Mouse (Mus musculus): ENCODE measurements around the gene Olfr472. TPM values are rescaled to one million over a fixed set of nuclear protein-coding genes. Genes with fewer than 3 reads are reported as not detected.

The Olfr472 gene
- not detected in 2 replicates for polyA plus RNA-seq (2012; rRNA removed)

DNA sequence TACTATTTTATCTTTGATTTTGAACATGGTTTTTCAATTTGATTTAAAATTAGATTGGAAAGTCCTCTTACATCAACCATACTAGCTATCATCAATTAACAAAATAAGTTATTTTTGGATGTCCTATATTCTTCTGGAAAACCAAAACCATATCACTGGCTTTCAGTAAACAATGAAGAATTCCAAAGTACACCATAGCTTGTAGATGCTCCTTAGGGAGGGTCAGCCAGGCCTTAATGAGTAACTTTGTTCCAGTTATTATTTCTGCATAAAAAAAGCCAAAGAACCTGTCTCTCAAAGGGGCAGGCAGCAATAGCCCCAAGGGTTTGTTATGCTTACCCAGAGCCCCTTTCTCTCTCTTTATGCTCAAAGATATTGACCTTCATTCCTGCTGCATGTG, at the start of gene Olfr472:
Gene Olfr472, plus strand, starts transcription at position 301 of the 400 bp plus-strand sequence.

DNA sequence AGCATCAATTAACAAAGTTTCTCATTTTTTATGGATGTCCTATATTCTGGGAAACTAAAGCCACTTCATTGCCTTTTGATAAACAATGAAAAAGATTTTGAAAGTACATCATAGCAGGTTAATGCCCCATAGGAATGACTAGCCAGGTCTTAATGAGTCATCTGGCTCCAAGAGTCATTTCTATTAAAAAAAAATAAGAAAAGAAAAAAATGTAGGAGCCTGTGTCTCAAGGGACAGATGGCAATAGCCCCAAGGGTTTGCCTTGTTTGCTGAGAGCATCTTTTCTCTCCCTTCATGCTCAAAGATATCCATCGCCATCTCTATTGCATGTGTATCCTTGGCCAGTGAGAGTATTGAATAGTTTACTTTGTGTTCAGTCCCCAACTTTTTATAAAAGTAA, 32.4 kb downstream of the Olfr472 start, which contains the start of gene Olfr473:
Gene Olfr473, plus strand, starts transcription at position 301 of the 400 bp plus-strand sequence.

DNA sequence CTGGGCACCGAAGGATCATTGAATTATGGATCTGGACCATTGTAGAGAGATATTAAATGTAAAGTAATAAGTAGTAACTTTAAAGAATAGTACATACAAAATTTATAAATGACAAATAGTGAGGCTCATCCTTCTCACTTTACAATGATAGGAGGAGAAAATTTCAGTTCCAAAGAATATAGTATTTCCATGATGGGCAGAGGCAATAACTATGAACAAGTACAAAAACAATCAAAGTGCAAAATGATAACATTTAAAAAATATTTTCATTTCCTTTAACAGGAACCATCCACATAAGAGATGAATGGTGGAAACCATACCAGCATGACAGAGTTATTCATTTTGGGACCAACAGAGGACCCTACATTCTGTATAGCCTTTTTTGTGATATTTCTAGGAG, 56.6 kb downstream of the Olfr472 start, which contains the start of gene Olfr474:
Gene Olfr474, plus strand, starts transcription at position 301 of the 400 bp plus-strand sequence.

Other genes with a start within 250 kb of the Olfr472 start
- 0.09 and 0.11 TPM in 2 replicates for gene Cyb5r2, start 139.9 kb upstream of the Olfr472 start, polyA plus RNA-seq (2012; rRNA removed)
- gene Ovch2, start 96.7 kb upstream of the Olfr472 start, polyA plus RNA-seq (2012; rRNA removed), result not detected in 2 replicates
- gene Olfr467, start 85.6 kb upstream of the Olfr472 start, polyA plus RNA-seq (2012; rRNA removed), result not detected in 2 replicates
- gene Olfr469, start 72.4 kb upstream of the Olfr472 start, polyA plus RNA-seq (2012; rRNA removed), result not detected in 2 replicates
- gene Olfr470, start 50.4 kb upstream of the Olfr472 start, polyA plus RNA-seq (2012; rRNA removed), result not detected in 2 replicates
- gene Olfr473, start 32.5 kb downstream of the Olfr472 start, polyA plus RNA-seq (2012; rRNA removed), result not detected in 2 replicates
- gene Olfr474, start 56.7 kb downstream of the Olfr472 start, polyA plus RNA-seq (2012; rRNA removed), result not detected in 2 replicates
- gene Olfr476, start 66.9 kb downstream of the Olfr472 start, polyA plus RNA-seq (2012; rRNA removed), result not detected in 2 replicates
- gene Olfr477, start 88.8 kb downstream of the Olfr472 start, polyA plus RNA-seq (2012; rRNA removed), result not detected in 2 replicates
- not detected in 2 replicates for gene Olfr478, start 136.1 kb downstream of the Olfr472 start, polyA plus RNA-seq (2012; rRNA removed)
- gene Olfr479, start 152.8 kb downstream of the Olfr472 start, polyA plus RNA-seq (2012; rRNA removed), result not detected in 2 replicates
- not detected in 2 replicates for gene Olfr480, start 169.4 kb downstream of the Olfr472 start, polyA plus RNA-seq (2012; rRNA removed)
- gene Olfr481, start 182.0 kb downstream of the Olfr472 start, polyA plus RNA-seq (2012; rRNA removed), result not detected in 2 replicates
- not detected in 2 replicates for gene Olfr482, start 199.7 kb downstream of the Olfr472 start, polyA plus RNA-seq (2012; rRNA removed)
- not detected in 2 replicates for gene Olfr483, start 202.9 kb downstream of the Olfr472 start, polyA plus RNA-seq (2012; rRNA removed)
- not detected in 2 replicates for gene Olfr484, start 229.5 kb downstream of the Olfr472 start, polyA plus RNA-seq (2012; rRNA removed)